Mouse (Mus musculus) liver, postnatal 0 days (tissue): ENCODE data around the gene Mospd3.

ENCODE experiments used
- CTCF ChIP-seq: sonication (generic); IDR thresholded peaks from 2 replicates; pipeline ENCODE4 v1.5.1; 2016; ENCODE audit warnings: antibody characterized with exemption, low read depth
- EP300 ChIP-seq: IDR thresholded peaks from 2 replicates; pipeline ENCODE4 v1.6.1; 2016; ENCODE audit warnings: antibody characterized with exemption, low read depth, mild to moderate bottlenecking

- TF ChIP-seq CTCF (no peak), EP300 (no peak)
Observed at GRCm38 (mm10) chr5:137582702-137583101, 18.2 kb downstream of the Mospd3 start.
